Mouse (Mus musculus): ENCODE measurements around the gene Sema3f.

- TF ChIP-seq CTCF (IDR thresholded peaks at IDR 0.05; ENCODE audit: low read depth, low read length): no peak
- TF ChIP-seq EP300 (IDR thresholded peaks at IDR 0.05; ENCODE audit: insufficient read depth, low read depth, low read length): no peak
- TF ChIP-seq POLR2A (IDR thresholded peaks at IDR 0.05; ENCODE audit: insufficient read depth, low read length): no peak
These were observed 19.9 kb downstream of the Sema3f start for GRCm38 (mm10) chr9:107690391-107690790.

Data from ES-Bruce4 (cell line).